Mouse (Mus musculus): ENCODE data around the gene Cdk7. TPM values are rescaled to one million over a fixed set of nuclear protein-coding genes. Genes with fewer than 3 reads are reported as not detected.

The Cdk7 gene
- polyA plus RNA-seq, 1 experiment from 2014 or later = 83.0 TPM

GRCm38 (mm10) chr13:100715467-100715866, 15.3 kb downstream of the Cdk7 start:
- H3K4me3 ChIP-seq = no peak overlapping the region
- H3K27me3 ChIP-seq (ENCODE audit: insufficient read depth, poor library complexity, severe bottlenecking) = no peaks in the 10 kb centered on the region
- WGBS = 93% methylated on average over 6 of the region's 6 CpGs
- H3K4me1 ChIP-seq (replicated peaks) = no peaks in the 10 kb centered on the region
- H3K36me3 ChIP-seq = peaks cover 97% of the 10 kb centered on the region
- H3K9me3 ChIP-seq = no peaks in the 10 kb centered on the region
- no peak overlapping the region for H3K27ac ChIP-seq
- no peak for DNase-seq (ENCODE audit: low spot score)

GRCm38 (mm10) chr13:100706206-100706605, 24.5 kb downstream of the Cdk7 start:
- Histone ChIP-seq H3K4me3 (no peak overlapping the region), H3K9me3 (0 out of 2 replicates have a peak, but pooled peaks cover 4% of the 10 kb centered on the region), H3K4me1 (replicated peaks) (no peaks in the 10 kb centered on the region), H3K27me3 (ENCODE audit: insufficient read depth, poor library complexity, severe bottlenecking) (no peaks in the 10 kb centered on the region), H3K36me3 (peaks cover 98% of the 10 kb centered on the region), H3K27ac (no peak overlapping the region)
- no peak for DNase-seq (ENCODE audit: low spot score)
- WGBS = 95% methylated on average over 7 of the region's 7 CpGs

- Histone ChIP-seq H3K4me3 (no peak overlapping the region), H3K36me3 (peaks cover 98% of the 10 kb centered on the region), H3K4me1 (replicated peaks) (no peaks in the 10 kb centered on the region), H3K27me3 (ENCODE audit: insufficient read depth, poor library complexity, severe bottlenecking) (no peaks in the 10 kb centered on the region), H3K27ac (no peak overlapping the region), H3K9me3 (0 out of 2 replicates have a peak, but pooled peaks cover 4% of the 10 kb centered on the region)
- DNase-seq (ENCODE audit: low spot score) = no peak
- WGBS = 99% methylated on average over 2 of the region's 2 CpGs
Observed at GRCm38 (mm10) chr13:100703468-100703867, 27.3 kb downstream of the Cdk7 start.

- no peak overlapping the region for H3K4me3 ChIP-seq
- peaks cover 84% of the 10 kb centered on the region for H3K36me3 ChIP-seq
- 0 out of 2 replicates have a peak, but pooled peaks cover 1% of the 10 kb centered on the region for H3K9me3 ChIP-seq
- H3K27ac ChIP-seq = no peak overlapping the region
- WGBS = 96% methylated on average over 10 of the region's 10 CpGs
- H3K27me3 ChIP-seq (ENCODE audit: insufficient read depth, poor library complexity, severe bottlenecking) = no peaks in the 10 kb centered on the region
- no peak for DNase-seq (ENCODE audit: low spot score)
- H3K4me1 ChIP-seq (replicated peaks) = no peaks in the 10 kb centered on the region
Observed at GRCm38 (mm10) chr13:100698866-100699265, 31.9 kb downstream of the Cdk7 start.

- no peaks in the 10 kb centered on the region for H3K4me1 ChIP-seq (replicated peaks)
- H3K36me3 ChIP-seq = peaks cover 71% of the 10 kb centered on the region
- DNase-seq (ENCODE audit: low spot score) = no peak
- H3K9me3 ChIP-seq = no peaks in the 10 kb centered on the region
- WGBS = 96% methylated on average over 3 of the region's 3 CpGs
- H3K4me3 ChIP-seq = no peak overlapping the region
- H3K27ac ChIP-seq = no peak overlapping the region
- no peaks in the 10 kb centered on the region for H3K27me3 ChIP-seq (ENCODE audit: insufficient read depth, poor library complexity, severe bottlenecking)
Observed at GRCm38 (mm10) chr13:100697541-100697940, 33.2 kb downstream of the Cdk7 start.

- DNase-seq (ENCODE audit: low spot score) = no peak
- Histone ChIP-seq H3K4me1 (replicated peaks) (no peaks in the 10 kb centered on the region), H3K36me3 (no peaks in the 10 kb centered on the region), H3K9me3 (no peaks in the 10 kb centered on the region), H3K27ac (no peak overlapping the region), H3K27me3 (ENCODE audit: insufficient read depth, poor library complexity, severe bottlenecking) (no peaks in the 10 kb centered on the region), H3K4me3 (no peak overlapping the region)
- WGBS = 69% methylated on average over 7 of the region's 7 CpGs
Observed at GRCm38 (mm10) chr13:100687513-100687912, 43.2 kb downstream of the Cdk7 start.

- no peak overlapping the region for H3K27ac ChIP-seq
- H3K4me3 ChIP-seq = no peak overlapping the region
- no peaks in the 10 kb centered on the region for H3K27me3 ChIP-seq (ENCODE audit: insufficient read depth, poor library complexity, severe bottlenecking)
- H3K36me3 ChIP-seq = no peaks in the 10 kb centered on the region
- H3K4me1 ChIP-seq (replicated peaks) = no peaks in the 10 kb centered on the region
- no peak for DNase-seq (ENCODE audit: low spot score)
- WGBS = 66% methylated on average over 2 of the region's 2 CpGs
- no peaks in the 10 kb centered on the region for H3K9me3 ChIP-seq
Observed at GRCm38 (mm10) chr13:100684355-100684754, 46.4 kb downstream of the Cdk7 start.

- DNase-seq (ENCODE audit: low spot score) = no peak
- H3K27ac ChIP-seq = no peak overlapping the region
- H3K36me3 ChIP-seq = no peaks in the 10 kb centered on the region
- H3K27me3 ChIP-seq (ENCODE audit: insufficient read depth, poor library complexity, severe bottlenecking) = no peaks in the 10 kb centered on the region
- WGBS = 89% methylated on average over 2 of the region's 2 CpGs
- no peak overlapping the region for H3K4me3 ChIP-seq
- no peaks in the 10 kb centered on the region for H3K9me3 ChIP-seq
- no peaks in the 10 kb centered on the region for H3K4me1 ChIP-seq (replicated peaks)
Observed at GRCm38 (mm10) chr13:100682837-100683236, 47.9 kb downstream of the Cdk7 start.

- H3K4me3 ChIP-seq = no peak overlapping the region
- no peaks in the 10 kb centered on the region for H3K9me3 ChIP-seq
- H3K4me1 ChIP-seq (replicated peaks) = no peaks in the 10 kb centered on the region
- no peaks in the 10 kb centered on the region for H3K27me3 ChIP-seq (ENCODE audit: insufficient read depth, poor library complexity, severe bottlenecking)
- WGBS = 89% methylated on average over 8 of the region's 8 CpGs
- no peak for DNase-seq (ENCODE audit: low spot score)
- H3K36me3 ChIP-seq = no peaks in the 10 kb centered on the region
- no peak overlapping the region for H3K27ac ChIP-seq
Observed at GRCm38 (mm10) chr13:100681615-100682014, 49.1 kb downstream of the Cdk7 start.

GRCm38 (mm10) chr13:100675936-100676635, 54.7 kb downstream of the Cdk7 start:
- Histone ChIP-seq H3K27me3 (ENCODE audit: insufficient read depth, poor library complexity, severe bottlenecking) (no peaks in the 10 kb centered on the region), H3K36me3 (no peaks in the 10 kb centered on the region), H3K27ac (no peak overlapping the region), H3K9me3 (no peaks in the 10 kb centered on the region; the same call in 1 of the 2 replicates), H3K4me1 (replicated peaks) (no peaks in the 10 kb centered on the region), H3K4me3 (no peak overlapping the region)
- 90% methylated on average over 15 of the region's 15 CpGs for WGBS
- DNase-seq (ENCODE audit: low spot score) = no peak

- no peak overlapping the region for H3K27ac ChIP-seq
- WGBS = 67% methylated on average over 9 of the region's 9 CpGs
- peaks cover 20% of the 10 kb centered on the region for H3K36me3 ChIP-seq
- H3K4me3 ChIP-seq = peak overlapping the region; percentile 74
- H3K9me3 ChIP-seq = no peaks in the 10 kb centered on the region; the same call in 1 of the 2 replicates
- no peak for DNase-seq (ENCODE audit: low spot score)
- 0 out of 2 replicates have a peak, but pooled peaks cover 3% of the 10 kb centered on the region for H3K27me3 ChIP-seq (ENCODE audit: insufficient read depth, poor library complexity, severe bottlenecking)
- no peaks in the 10 kb centered on the region; the same call in 1 of the 2 replicates for H3K4me1 ChIP-seq (replicated peaks)
Observed at GRCm38 (mm10) chr13:100670181-100670741, 60.5 kb downstream of the Cdk7 start.

- under 1% methylated on average over 44 of the region's 44 CpGs for whole genome bisulfite sequencing
- H3K9me3 ChIP-seq = no peaks in the 10 kb centered on the region; the same call in 1 of the 2 replicates
- peak within 1 kb of the TSS; percentile 74 for H3K4me3 ChIP-seq
- no peaks in the 10 kb centered on the region; the same call in 1 of the 2 replicates for H3K4me1 ChIP-seq (replicated peaks)
- peak within 1 kb of the TSS; percentile 88 for H3K27ac ChIP-seq
- DNase-seq (ENCODE audit: low spot score) = peak; percentile 66
- H3K36me3 ChIP-seq = peaks cover 26% of the 10 kb centered on the region
- 0 out of 2 replicates have a peak, but pooled peaks cover 3% of the 10 kb centered on the region for H3K27me3 ChIP-seq (ENCODE audit: insufficient read depth, poor library complexity, severe bottlenecking)
Observed at GRCm38 (mm10) chr13:100669291-100670022, 61.3 kb downstream of the Cdk7 start, which contains the start of gene Ccdc125. Ccdc125 (plus strand) TSS chr13:100669717.
